Mouse (Mus musculus) kidney, adult 9 months (tissue): ENCODE results near the gene Ptprd.

Experiments used
- DNase-seq: peaks from one replicate; pipeline ENCODE4 v3.0.0; 2022

The Ptprd gene

DNA sequence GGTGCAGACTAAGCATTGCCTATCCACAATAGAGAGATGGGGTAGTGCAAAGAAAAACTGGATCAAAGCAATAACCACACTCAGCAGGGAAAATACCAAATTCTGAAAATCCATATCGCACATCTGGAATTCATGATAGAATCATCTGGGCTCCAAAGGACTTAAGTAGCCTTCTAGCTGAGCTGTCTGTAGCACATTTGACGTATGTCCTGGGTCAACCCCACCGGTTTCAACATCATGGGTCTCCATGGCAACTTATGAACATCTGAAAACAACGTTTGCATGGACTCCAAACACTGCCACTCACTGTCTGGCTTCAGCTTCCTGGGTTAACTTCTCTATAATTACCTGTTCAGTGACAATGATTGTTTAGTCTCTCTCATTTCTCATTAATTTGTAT is 655.9 kb downstream of the Ptprd start:
- DNase-seq: no peak

DNA sequence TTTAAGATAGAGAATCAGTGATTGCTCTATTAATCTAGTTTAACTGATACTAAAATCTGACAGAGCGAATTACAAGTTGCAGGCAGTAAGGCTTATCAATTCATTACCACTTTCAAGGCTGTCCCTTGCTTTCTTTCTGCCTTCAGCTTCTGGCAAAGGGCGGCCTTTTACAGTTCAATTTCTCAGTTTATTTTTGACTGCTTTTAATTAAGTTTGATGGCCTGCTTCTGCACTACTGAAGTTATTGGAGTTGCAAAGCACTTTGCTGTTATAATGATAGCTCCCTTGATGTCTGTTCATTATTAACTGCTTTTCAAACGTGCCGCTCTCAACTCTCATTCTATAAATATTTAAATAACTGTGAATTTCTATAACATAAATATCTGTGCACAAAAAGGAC is 673.9 kb downstream of the Ptprd start:
- DNase-seq: no peak

DNA sequence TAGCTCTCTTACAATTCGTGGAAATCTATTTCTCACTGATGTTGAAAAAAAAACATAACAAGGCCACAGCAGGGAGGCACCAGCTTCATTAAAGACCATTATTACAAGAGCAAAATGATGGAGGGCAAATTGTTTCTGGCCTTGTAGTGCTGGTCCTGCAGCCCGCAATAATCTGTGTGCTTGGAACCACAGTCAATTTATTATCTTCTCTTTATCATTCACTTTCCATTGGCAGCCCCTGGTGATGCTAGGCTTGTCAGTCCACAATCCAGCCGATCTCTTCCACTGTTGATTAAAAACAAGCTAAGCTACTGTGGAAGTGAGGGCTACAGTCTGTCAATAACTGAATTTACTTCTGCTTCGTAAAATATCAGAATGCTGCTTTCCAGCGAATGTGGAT is 674.4 kb downstream of the Ptprd start:
- DNase-seq: no peak

DNA sequence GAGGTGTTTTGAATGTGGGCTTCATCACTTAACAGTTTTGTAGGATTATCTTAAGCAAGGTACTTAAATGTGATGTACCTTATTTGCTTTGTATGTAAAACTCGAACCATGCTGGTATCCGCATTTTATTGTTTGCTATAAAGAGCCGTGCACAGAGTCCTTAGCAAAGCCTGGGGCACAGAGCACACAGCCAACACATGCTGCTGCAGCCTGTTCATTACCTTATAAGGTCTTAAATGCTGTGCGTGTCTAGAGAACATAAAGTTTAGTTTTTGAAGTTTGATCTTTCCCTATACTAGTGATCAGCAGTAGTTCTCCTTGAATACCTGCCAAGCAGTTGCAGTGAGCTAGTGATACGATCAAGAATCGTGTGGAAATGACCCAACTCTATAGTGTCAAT is 676.2 kb downstream of the Ptprd start:
- DNase-seq: no peak

DNA sequence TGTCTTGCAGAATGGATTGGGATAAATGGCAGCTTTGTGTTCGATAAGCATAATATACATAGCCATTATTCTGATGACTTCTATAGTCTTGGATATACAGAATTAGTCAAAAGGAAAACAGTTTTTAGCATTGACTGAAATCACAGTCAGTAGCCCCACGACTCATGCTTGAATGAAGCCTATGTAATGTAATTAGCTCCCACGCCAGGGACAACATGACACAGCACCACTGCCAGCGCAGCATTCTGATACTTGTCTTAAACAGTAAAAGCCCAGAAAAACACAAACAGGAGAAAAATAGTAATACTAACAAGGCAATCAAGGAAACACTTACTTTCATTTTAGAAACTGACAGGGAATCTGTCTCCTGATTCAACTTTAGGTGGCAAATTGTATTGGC is 677.2 kb downstream of the Ptprd start:
- DNase-seq: no peak

DNA sequence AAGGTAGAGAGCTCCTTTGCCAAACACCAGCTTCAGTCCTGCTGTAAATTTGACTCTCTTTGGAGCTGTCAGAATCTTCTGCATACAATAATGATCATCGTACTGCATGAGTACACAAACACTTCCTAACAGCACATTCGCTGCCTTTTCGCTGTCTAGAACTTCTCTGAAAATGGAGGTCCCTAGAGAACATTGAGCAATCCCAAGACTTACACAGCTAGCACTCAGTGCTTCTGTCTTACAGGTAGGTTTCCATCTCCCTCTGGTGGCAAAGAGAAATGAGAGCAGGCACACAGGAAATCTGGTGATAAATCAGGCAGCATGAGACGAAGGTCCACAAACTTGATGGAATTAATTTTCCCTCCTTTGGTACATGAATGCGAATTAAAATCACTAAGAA is 692.6 kb downstream of the Ptprd start:
- DNase-seq: peak; percentile 26

DNA sequence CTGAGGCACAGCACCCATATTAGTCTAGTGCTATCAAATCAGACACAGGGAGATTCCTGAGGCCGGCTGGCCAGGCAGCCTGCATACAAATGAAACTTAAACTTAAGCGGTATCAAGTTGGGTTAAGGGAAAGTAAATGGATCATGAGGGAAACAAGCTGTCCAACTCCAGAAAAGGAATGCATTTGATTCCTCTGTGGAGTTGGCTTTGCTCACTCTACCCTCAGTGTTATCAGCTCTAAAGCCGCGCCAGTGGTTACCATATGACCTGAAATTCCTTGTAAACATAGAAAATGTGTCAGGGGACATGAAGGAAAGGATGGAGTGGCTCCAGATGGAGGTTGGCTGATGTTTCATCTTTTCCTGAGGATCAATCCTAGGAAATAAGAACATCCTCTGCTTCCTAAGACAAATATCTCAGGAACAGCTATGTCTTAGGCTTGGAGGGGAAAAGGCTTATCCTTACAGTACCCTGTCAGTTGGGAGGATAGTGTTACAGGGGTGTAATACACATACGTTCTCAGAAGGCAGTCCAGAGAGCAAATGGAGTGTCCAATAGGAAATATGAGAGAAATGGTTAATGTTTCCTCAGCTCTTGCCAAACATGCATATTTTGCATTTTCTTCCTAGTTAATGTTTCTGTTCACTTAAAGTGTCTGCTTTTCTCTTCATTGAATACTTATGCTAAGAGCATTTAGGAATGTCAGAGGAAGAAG is 697.7 kb downstream of the Ptprd start:
- no peak for DNase-seq

DNA sequence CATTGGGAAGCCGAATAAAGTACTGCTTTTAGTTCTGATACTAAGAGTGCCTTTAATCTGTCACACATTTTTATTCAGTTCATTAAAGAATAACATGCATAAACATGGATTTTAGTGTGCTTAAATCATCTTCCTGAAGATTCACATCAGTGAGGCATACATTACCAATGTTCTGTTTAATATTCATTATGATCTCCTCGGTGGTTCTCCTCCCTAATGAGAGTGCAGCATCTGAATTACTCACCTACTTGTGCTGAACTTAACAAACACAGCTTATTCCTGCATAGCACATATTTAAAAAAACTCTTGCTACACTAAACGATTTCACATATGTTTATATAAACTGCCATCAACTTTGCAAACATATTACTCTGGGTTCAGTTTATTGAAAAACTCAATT is 698.7 kb downstream of the Ptprd start:
- DNase-seq: no peak

DNA sequence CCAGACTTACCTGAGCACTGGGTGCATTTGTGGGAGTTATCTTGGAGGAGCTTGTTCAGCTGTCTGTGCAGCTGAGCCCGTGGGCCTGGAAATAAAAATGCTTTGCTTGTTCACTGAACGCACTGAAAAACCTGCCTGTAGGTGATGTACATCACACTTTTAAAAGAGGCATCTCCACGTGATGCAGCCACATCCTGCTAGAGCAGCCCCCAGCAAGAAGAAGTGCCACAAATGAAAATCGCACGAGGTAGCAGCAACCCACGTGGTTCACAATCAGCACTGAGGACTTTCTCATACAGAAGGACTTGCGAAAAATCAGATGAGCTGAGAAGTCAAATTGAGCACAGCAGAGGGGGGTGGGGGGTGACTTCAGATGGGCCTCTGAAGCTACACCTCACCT is 757.7 kb downstream of the Ptprd start:
- DNase-seq: no peak

DNA sequence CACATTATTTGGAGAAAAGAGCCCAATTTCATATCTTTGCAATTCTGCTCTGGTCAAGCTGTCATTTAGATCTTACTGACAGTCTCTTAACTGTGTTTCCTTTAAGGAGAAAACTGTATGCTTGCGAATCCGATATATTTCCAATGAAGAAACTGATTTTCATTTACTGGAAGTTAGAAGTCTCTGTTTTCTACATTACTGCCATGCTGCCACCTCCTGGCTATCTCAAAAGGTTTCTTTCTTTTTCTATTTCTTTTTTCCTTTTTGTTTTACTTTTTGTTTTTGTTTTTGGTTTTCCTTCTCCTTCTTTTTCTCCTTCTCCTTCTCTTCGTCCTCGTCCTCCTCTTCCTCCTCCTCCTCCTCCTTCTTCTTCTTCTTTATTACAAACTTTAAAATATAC is 812.6 kb downstream of the Ptprd start:
- DNase-seq: no peak

DNA sequence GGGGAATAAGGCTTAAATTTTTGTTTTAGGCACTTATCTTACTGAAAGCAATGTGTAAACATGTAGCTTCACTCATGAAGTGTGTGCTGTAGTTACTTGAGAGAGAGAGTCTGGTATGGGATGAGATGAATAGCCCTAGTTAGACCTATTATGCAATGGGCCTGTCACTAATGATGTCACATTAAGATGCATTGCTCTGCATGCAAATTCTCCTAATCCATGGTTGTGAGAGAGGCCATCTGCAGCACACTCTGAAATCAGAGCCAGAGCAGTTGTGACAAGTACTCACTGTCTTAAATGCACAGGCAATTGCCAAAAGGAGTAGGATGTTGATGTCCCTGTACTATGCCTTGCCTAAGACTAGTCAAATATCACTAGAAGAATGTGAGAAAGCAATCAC is 850.0 kb downstream of the Ptprd start:
- no peak for DNase-seq

DNA sequence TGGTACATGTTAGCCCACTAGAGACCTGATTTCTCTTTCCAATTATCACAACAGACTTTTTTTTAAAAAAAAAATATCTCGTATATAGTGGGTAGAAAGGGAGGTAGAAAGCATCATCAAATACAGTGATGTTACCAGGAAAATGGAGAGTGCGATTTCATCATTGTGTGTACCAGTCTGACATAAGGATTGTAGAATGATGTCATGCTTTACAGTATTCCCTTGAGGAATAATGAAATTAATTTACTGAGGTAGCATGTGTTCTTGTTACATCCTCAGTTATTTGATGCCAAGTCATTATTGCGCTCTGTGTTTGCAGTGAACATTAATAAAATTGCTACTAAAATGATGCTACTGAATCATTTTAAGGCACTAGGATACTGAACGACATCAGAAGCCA is 884.6 kb downstream of the Ptprd start:
- DNase-seq: no peak

DNA sequence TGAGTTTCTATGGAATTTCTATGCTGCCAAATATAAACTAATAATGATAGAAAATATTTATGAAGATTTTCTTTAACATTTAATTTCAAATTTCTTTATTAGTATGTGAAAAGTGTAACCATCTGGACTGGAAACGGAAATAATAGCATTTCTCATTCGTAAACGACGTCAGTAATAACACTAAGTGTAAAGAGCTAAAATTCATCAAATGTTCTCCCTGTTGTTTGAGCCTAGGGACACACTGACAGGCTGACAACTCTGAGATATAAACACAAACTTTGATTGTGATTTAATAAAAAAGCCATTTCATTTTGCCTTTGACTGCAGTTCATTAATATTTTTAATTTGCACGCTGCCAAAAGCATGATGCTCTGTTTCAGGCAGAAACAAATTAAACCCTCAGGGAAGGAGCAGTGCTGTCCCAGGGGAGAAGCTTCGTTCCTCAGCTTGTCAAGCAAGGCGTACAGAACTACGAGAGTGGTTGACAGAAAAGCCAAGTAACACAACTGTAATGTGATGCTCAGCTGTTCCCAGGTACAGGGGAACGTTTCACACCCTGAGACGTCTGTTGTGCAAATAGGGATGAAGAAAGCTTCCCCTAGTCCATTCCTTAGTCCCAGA is 894.6 kb downstream of the Ptprd start:
- no peak for DNase-seq

DNA sequence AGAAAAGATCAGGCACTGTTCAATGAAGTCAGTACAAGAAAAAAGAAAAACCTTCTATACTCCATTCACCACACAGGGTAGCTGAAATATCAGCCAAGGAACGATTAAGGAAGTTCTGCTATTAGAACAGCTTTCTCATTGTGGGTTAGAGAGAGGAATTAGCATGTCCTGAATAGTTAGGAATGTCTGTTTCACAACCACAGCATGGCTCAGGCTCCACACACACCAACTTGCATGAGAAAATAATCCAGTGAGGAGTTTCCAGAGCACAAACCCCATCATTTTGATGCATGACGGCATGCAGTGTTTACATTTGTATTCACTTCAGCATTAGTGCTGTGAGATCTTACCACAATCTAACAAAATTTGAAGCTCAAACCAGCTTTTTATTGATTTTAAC is 895.1 kb downstream of the Ptprd start:
- no peak for DNase-seq

DNA sequence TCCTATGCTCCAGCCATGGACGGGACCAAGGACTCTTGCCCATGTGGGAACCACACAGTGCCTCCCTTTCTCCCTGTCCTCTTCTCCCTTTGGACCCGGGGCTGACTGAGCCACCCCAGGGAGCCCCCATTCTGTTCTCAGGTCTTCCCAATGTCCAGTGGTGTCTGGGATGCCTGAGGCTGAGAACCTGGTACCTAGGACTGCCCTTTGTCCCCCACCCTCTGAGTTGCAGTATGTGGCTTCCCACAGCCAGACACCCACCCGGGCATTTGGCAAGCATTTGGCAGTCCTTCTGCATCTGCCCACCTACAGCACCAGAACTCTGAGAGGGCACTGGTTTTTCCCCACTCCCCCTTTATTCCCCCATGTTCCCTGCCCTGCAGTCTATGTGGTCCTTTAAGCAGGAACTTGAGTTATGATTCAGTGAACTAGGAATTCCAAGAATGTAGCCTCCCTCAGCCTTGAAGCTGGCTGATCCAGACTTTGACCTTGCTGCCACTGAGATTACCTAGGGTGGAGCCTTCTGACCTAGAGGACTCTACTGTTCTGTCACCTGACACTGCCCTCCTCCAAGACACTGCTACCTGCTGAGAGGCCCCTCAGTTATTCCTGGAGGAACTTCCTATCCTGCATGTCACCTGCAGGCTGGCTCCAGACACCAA is 901.5 kb downstream of the Ptprd start:
- peak; percentile 85 for DNase-seq

DNA sequence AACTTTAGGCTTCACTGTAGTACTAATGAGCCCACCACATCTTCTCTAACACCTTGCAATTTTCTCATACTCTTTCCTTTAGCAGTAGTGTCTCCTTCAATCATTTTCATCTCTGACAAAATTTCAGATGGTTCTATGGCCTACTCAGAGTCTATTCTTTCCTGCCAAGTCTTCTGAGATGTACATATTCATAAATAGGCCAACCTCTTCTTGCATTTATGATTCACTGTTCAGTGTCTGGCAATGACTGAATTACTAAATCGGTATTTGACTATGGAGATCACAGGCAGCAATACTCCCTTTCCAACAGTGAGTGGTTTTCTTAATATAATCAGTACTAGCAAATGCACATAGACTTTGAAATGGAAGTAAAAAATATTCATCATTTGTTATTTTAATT is 928.3 kb downstream of the Ptprd start:
- DNase-seq: no peak

DNA sequence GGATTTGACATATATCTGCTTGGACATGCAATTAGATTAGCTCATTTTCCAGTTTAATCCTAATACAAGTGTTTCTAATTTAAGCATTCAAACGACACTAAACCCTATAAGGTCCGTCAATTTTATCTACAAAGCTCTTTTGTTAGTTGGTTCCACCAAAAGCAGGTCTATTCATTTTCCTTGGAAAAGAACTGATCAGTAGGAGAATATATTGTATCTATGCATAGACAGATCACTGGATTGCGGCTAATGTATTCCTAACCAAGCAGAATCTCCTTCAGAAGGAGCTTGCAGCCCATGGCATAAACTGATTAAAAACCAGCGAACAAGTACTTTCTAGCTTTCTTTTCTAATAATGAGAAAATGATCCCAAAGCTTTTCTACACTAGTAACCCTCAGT is 933.8 kb downstream of the Ptprd start:
- no peak for DNase-seq

DNA sequence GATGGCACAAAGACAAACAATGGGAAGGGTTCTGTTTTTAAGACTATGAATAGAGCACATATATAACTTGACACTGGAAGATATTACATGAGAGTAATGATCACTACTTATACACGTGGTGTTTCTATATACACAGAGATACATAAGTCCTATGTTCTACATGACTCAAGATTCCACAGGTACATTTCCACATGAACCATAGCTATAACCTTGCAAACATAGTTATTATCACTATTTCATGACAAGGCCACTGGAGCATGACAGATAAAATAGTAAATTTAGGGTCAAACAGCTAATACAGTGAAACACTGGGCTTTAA is 951.8 kb downstream of the Ptprd start:
- DNase-seq: no peak

DNA sequence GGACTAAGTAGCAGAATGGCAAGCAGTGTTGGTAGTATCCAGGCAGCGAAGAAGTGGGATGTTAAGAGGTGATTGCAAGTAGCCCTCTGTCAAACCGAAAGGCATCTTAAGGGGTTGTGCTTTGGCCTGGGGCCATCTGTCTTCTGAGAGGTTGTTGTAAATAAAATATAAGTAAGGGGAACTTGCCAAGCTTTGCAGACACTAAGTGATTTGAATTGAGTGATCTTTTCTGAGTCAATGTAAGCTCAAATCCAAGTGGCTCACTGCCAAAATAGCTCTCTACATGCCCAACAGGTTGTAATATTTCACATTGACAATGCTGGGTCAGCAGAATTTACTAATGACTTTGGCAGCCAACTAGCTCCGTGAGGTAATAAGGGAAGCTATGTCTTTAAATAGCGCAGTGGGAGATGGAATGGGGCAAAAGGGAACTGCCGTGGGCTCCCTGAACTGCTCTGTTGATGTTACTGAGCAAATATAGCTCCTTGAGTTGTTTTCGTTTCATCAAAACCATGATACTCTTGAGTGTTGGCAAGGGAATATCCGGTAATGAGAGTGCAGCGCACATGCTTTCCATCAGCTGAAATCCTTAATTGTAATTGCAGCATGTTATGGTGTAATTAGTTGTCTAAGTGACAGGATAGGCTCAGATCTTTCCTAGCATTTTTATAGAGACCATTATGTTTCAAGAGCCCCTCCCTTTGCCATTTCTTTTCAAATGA is 952.4 kb downstream of the Ptprd start:
- DNase-seq: peak; percentile 20

DNA sequence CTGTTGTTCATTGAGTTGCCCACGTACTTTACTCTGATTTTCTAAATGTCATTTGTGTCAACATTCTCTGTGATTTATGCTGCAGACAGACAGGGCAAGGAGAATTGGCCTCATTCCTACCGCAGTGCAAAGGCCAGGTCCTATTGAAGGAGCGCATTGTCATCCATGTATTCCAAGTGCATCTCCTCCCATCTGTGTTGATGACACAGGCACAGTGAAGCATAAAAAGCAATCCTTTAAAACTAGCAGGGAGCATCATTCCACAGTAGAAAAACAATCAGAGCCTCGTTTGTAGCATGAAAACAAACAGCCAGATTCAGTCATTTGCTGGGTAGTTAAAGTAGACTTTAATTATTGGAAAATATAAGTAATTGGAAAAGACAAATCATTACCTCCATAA is 960.6 kb downstream of the Ptprd start:
- no peak for DNase-seq

DNA sequence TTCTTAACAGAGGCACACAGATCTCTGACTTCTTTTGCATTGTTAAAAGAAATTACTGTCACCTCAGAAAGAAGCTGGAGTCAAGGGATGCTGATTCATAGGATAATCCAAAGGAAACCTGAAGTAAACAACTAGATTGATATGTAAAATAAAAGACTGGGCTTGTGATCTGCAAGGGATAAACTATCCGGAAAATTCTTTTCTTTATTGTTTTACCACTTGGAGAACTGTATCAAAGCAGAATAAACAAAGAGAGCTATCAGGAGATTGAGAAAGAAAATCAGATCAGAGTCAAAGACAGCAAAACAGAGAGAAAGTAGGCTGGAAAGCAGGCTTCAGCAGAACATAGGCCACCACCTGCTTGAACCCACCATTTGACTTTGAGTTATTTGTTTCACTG is 962.0 kb downstream of the Ptprd start:
- DNase-seq: no peak

DNA sequence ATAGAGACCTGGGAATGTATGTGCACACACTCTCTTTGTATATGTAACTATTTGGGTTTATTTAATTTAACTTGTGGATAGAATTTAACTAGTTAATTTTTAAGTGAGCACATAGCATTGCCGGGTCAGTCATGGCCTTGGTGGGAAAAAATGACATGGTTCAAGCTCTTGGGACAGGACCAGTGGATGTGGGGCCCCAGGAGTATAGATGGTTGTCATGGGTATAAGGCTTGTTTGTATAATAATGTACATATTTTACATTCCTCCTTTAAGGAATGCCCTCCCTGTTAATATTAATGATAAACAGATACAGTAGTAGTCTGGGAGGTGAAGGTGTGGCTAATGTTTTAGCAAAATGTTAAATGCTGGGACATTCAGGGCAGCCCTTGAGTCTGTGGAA is 962.8 kb downstream of the Ptprd start:
- DNase-seq: no peak

DNA sequence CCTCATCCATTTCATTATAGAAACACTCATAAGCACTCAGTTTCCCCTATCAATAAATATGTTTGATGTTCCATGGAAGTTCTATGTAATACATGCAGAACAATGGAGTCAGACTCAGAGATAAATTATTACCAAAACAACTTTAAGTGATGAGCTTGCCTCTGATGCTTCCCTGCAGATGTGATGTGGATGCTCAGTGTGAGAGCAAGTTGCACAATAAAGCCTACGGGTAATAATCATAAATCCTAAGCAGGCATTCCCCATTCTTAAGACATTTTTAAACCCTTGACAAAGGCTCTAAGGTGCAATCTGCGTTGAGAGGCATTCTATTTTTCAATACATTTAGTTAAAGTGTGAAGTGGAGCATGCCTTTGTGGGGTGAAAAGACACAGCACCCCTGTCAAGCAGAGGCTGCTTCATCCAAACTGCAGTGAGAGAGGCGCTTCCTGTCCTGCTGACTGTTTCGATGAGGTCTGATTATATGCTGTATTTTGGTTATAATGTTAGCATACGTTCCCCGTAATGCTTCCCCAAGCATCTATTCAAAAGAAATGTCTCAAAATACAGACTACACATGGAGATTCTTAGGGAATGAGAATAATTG is 969.8 kb downstream of the Ptprd start:
- no peak for DNase-seq

DNA sequence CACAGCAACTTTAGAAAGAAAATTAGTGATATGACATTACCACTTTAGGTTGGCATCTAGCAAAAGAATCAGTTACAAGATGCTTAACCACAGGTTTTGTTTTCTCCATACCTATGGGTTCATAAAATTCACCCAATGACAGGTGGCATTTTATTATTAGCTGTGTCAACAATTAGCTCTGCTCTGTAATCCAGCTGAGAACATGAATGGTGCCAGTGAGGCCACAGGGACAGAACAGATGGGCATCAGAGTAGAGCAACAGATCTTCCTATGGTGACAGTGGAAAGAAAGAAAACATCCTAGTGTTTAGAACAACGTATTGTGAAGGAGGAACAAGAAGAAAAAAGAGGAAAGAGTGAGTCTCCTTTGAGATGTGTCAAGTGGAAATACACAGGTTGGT is 973.6 kb downstream of the Ptprd start:
- no peak for DNase-seq
